Mouse (Mus musculus) lung, postnatal 0 days (tissue): ENCODE data around the gene Ccdc148.

Experiments
- CTCF ChIP-seq: IDR thresholded peaks from 2 replicates; pipeline ENCODE4 v1.5.1; 2016; ENCODE audit warnings: antibody characterized with exemption, mild to moderate bottlenecking
- EP300 ChIP-seq: IDR thresholded peaks from 2 replicates; pipeline ENCODE4 v1.6.1; 2016; ENCODE audit warnings: antibody characterized with exemption, mild to moderate bottlenecking, control low read depth

- TF ChIP-seq CTCF, result no peak
- no peak for TF ChIP-seq EP300
Measured at GRCm38 (mm10) chr2:58905057-58905456, 255.4 kb downstream of the Ccdc148 start.
